Mouse (Mus musculus): ENCODE measurements around the gene Kirrel3. TPM values are rescaled to one million over a fixed set of nuclear protein-coding genes. Genes with fewer than 3 reads are reported as not detected.

The Kirrel3 gene
- polyA plus RNA-seq, 1 experiment from 2014 or later: 1.0 TPM

GRCm38 (mm10) chr9:34787915-34788314 is 302.2 kb downstream of the Kirrel3 start:
- H3K27ac ChIP-seq: no peak overlapping the region
- no peaks in the 10 kb centered on the region for H3K9me3 ChIP-seq
- WGBS: 55% methylated on average over 3 of the region's 3 CpGs
- no peak overlapping the region for H3K4me3 ChIP-seq
- H3K4me1 ChIP-seq: peaks cover 14% of the 10 kb centered on the region; the same call in 1 of the 2 replicates
- DNase-seq (ENCODE audit: low spot score): no peak
- H3K27me3 ChIP-seq (ENCODE audit: insufficient read depth, poor library complexity, severe bottlenecking): no peaks in the 10 kb centered on the region
- no peaks in the 10 kb centered on the region for H3K36me3 ChIP-seq

GRCm38 (mm10) chr9:34795226-34795625 is 309.5 kb downstream of the Kirrel3 start:
- H3K4me1 ChIP-seq: no peaks in the 10 kb centered on the region
- 63% methylated on average over 4 of the region's 4 CpGs for WGBS
- H3K4me3 ChIP-seq: no peak overlapping the region
- H3K27me3 ChIP-seq (ENCODE audit: insufficient read depth, poor library complexity, severe bottlenecking): no peaks in the 10 kb centered on the region
- DNase-seq (ENCODE audit: low spot score): no peak
- H3K36me3 ChIP-seq: no peaks in the 10 kb centered on the region
- H3K9me3 ChIP-seq: no peaks in the 10 kb centered on the region
- no peak overlapping the region for H3K27ac ChIP-seq

- no peak overlapping the region for H3K4me3 ChIP-seq
- 55% methylated on average over 6 of the region's 6 CpGs for WGBS
- H3K36me3 ChIP-seq: no peaks in the 10 kb centered on the region
- H3K9me3 ChIP-seq: no peaks in the 10 kb centered on the region
- DNase-seq (ENCODE audit: low spot score): no peak
- no peaks in the 10 kb centered on the region for H3K4me1 ChIP-seq
- H3K27me3 ChIP-seq (ENCODE audit: insufficient read depth, poor library complexity, severe bottlenecking): no peaks in the 10 kb centered on the region
- no peak overlapping the region for H3K27ac ChIP-seq
Measured at GRCm38 (mm10) chr9:34797688-34798339, 312.1 kb downstream of the Kirrel3 start.

- no peak overlapping the region for H3K4me3 ChIP-seq
- H3K27ac ChIP-seq: no peak overlapping the region
- 81% methylated on average over 6 of the region's 6 CpGs for WGBS
- H3K27me3 ChIP-seq (ENCODE audit: insufficient read depth, poor library complexity, severe bottlenecking): no peaks in the 10 kb centered on the region
- no peak for DNase-seq (ENCODE audit: low spot score)
- no peaks in the 10 kb centered on the region for H3K36me3 ChIP-seq
- no peaks in the 10 kb centered on the region for H3K4me1 ChIP-seq
- no peaks in the 10 kb centered on the region for H3K9me3 ChIP-seq
Measured at GRCm38 (mm10) chr9:34801662-34802061, 316.0 kb downstream of the Kirrel3 start.

GRCm38 (mm10) chr9:34806854-34807253 is 321.2 kb downstream of the Kirrel3 start:
- H3K27me3 ChIP-seq (ENCODE audit: insufficient read depth, poor library complexity, severe bottlenecking): no peaks in the 10 kb centered on the region
- no peaks in the 10 kb centered on the region for H3K4me1 ChIP-seq
- WGBS: 80% methylated on average over 3 of the region's 3 CpGs
- no peak for DNase-seq (ENCODE audit: low spot score)
- H3K36me3 ChIP-seq: no peaks in the 10 kb centered on the region
- no peak overlapping the region for H3K4me3 ChIP-seq
- H3K9me3 ChIP-seq: no peaks in the 10 kb centered on the region
- H3K27ac ChIP-seq: no peak overlapping the region

GRCm38 (mm10) chr9:34809993-34810513 is 324.4 kb downstream of the Kirrel3 start:
- Histone ChIP-seq H3K9me3 (no peaks in the 10 kb centered on the region), H3K4me1 (no peaks in the 10 kb centered on the region), H3K4me3 (no peak overlapping the region), H3K27me3 (ENCODE audit: insufficient read depth, poor library complexity, severe bottlenecking) (no peaks in the 10 kb centered on the region), H3K36me3 (no peaks in the 10 kb centered on the region), H3K27ac (no peak overlapping the region)
- 49% methylated on average over 5 of the region's 5 CpGs for WGBS
- DNase-seq (ENCODE audit: low spot score): no peak

GRCm38 (mm10) chr9:34818325-34818976 is 332.8 kb downstream of the Kirrel3 start:
- WGBS: 19% methylated on average over 10 of the region's 10 CpGs
- no peaks in the 10 kb centered on the region for H3K27me3 ChIP-seq (ENCODE audit: insufficient read depth, poor library complexity, severe bottlenecking)
- DNase-seq (ENCODE audit: low spot score): no peak
- no peak overlapping the region for H3K4me3 ChIP-seq
- no peak overlapping the region for H3K27ac ChIP-seq
- no peaks in the 10 kb centered on the region for H3K36me3 ChIP-seq
- H3K9me3 ChIP-seq: no peaks in the 10 kb centered on the region
- H3K4me1 ChIP-seq: no peaks in the 10 kb centered on the region

GRCm38 (mm10) chr9:34824358-34825088 is 338.8 kb downstream of the Kirrel3 start:
- 83% methylated on average over 18 of the region's 18 CpGs for WGBS
- no peaks in the 10 kb centered on the region for H3K27me3 ChIP-seq (ENCODE audit: insufficient read depth, poor library complexity, severe bottlenecking)
- H3K36me3 ChIP-seq: no peaks in the 10 kb centered on the region
- DNase-seq (ENCODE audit: low spot score): no peak
- H3K27ac ChIP-seq: no peak overlapping the region
- H3K4me3 ChIP-seq: no peak overlapping the region
- no peaks in the 10 kb centered on the region for H3K9me3 ChIP-seq
- H3K4me1 ChIP-seq: no peaks in the 10 kb centered on the region

- H3K4me1 ChIP-seq: no peaks in the 10 kb centered on the region
- DNase-seq (ENCODE audit: low spot score): no peak
- H3K4me3 ChIP-seq: no peak overlapping the region
- H3K36me3 ChIP-seq: no peaks in the 10 kb centered on the region
- 37% methylated on average over 2 of the region's 2 CpGs for WGBS
- no peaks in the 10 kb centered on the region for H3K9me3 ChIP-seq
- H3K27ac ChIP-seq: no peak overlapping the region
- H3K27me3 ChIP-seq (ENCODE audit: insufficient read depth, poor library complexity, severe bottlenecking): no peaks in the 10 kb centered on the region
Measured at GRCm38 (mm10) chr9:34825089-34825400, 339.4 kb downstream of the Kirrel3 start.

- Histone ChIP-seq H3K27me3 (ENCODE audit: insufficient read depth, poor library complexity, severe bottlenecking) (no peaks in the 10 kb centered on the region), H3K4me3 (no peak overlapping the region), H3K36me3 (no peaks in the 10 kb centered on the region), H3K4me1 (no peaks in the 10 kb centered on the region), H3K27ac (no peak overlapping the region), H3K9me3 (no peaks in the 10 kb centered on the region)
- WGBS: 76% methylated on average over 11 of the region's 11 CpGs
- no peak for DNase-seq (ENCODE audit: low spot score)
Measured at GRCm38 (mm10) chr9:34825402-34826008, 339.8 kb downstream of the Kirrel3 start.

GRCm38 (mm10) chr9:34830696-34831095 is 345.0 kb downstream of the Kirrel3 start:
- no peak overlapping the region for H3K27ac ChIP-seq
- 40% methylated on average over 3 of the region's 3 CpGs for WGBS
- H3K9me3 ChIP-seq: no peaks in the 10 kb centered on the region
- no peaks in the 10 kb centered on the region for H3K4me1 ChIP-seq
- H3K4me3 ChIP-seq: no peak overlapping the region
- DNase-seq (ENCODE audit: low spot score): no peak
- H3K36me3 ChIP-seq: no peaks in the 10 kb centered on the region
- no peaks in the 10 kb centered on the region for H3K27me3 ChIP-seq (ENCODE audit: insufficient read depth, poor library complexity, severe bottlenecking)

- no peak overlapping the region for H3K27ac ChIP-seq
- H3K36me3 ChIP-seq: no peaks in the 10 kb centered on the region
- DNase-seq (ENCODE audit: low spot score): no peak
- H3K4me3 ChIP-seq: no peak overlapping the region
- H3K4me1 ChIP-seq: no peaks in the 10 kb centered on the region
- 65% methylated on average over 2 of the region's 2 CpGs for WGBS
- H3K9me3 ChIP-seq: no peaks in the 10 kb centered on the region
- no peaks in the 10 kb centered on the region for H3K27me3 ChIP-seq (ENCODE audit: insufficient read depth, poor library complexity, severe bottlenecking)
Measured at GRCm38 (mm10) chr9:34836801-34837200, 351.1 kb downstream of the Kirrel3 start.
